Mouse (Mus musculus): ENCODE data around the gene Nr1h3. TPM values are rescaled to one million over a fixed set of nuclear protein-coding genes. Genes with fewer than 3 reads are reported as not detected.

Nr1h3 gene
- total and polyA plus RNA-seq, 2 experiments from 2014 or later: 0.70 to 0.82 TPM

DNA sequence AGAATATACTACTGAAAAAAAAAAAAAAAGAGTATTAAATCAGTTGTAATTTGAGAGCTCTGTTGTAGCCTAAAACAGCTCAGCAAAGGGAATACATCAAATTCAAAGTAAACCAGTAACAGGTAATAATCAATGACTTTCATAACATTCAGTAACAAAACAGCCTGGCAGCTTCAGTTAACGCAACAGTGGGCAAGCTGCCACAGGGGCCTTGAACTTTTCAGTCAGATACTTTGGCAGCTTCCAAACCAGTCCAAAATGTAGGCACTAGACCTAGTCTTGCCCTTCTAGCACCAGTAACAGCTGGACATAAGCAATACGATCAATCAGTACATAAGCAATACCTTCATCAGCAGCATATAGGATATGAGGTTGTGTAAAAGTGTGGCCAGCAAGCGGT, 48.5 kb downstream of the Nr1h3 start:
- H3K27me3 ChIP-seq (ENCODE audit: insufficient read depth, low read length): no peaks in the 10 kb centered on the region
- 97% methylated on average over 3 of the region's 3 CpGs for WGBS
- ATAC-seq (ENCODE audit: low FRiP score) (no peak), DNase-seq (ENCODE audit: low spot score) (no peak)
- H3K4me2 ChIP-seq (ENCODE audit: low read depth, low read length, poor library complexity, severe bottlenecking): no peak overlapping the region
- peaks cover 62% of the 10 kb centered on the region for H3K36me3 ChIP-seq (ENCODE audit: insufficient read depth, low read length)
- no peak for TF ChIP-seq CTCF (IDR thresholded peaks at IDR 0.05)
- H3K9me3 ChIP-seq (ENCODE audit: low read length): no peaks in the 10 kb centered on the region
- H3K9ac ChIP-seq (replicated peaks; ENCODE audit: low read length, poor library complexity, severe bottlenecking): no peak overlapping the region
- no peak overlapping the region for H3K4me3 ChIP-seq (ENCODE audit: low read depth, low read length)
- no peaks in the 10 kb centered on the region for H3K4me1 ChIP-seq (ENCODE audit: insufficient read depth, low read length)
- no peak overlapping the region for H3K27ac ChIP-seq (ENCODE audit: low read depth, low read length)

GRCm38 (mm10) chr2:91152885-91153377, 49.7 kb downstream of the Nr1h3 start:
- H3K4me1 ChIP-seq (ENCODE audit: insufficient read depth, low read length): no peaks in the 10 kb centered on the region
- no peak overlapping the region for H3K27ac ChIP-seq (ENCODE audit: low read depth, low read length)
- no peaks in the 10 kb centered on the region for H3K9me3 ChIP-seq (ENCODE audit: low read length)
- H3K9ac ChIP-seq (replicated peaks; ENCODE audit: low read length, poor library complexity, severe bottlenecking): no peak overlapping the region
- no peak overlapping the region for H3K4me3 ChIP-seq (ENCODE audit: low read depth, low read length)
- H3K36me3 ChIP-seq (ENCODE audit: insufficient read depth, low read length): peaks cover 59% of the 10 kb centered on the region
- WGBS: 86% methylated on average over 3 of the region's 3 CpGs
- ATAC-seq (ENCODE audit: low FRiP score) (no peak), DNase-seq (ENCODE audit: low spot score) (no peak)
- TF ChIP-seq CTCF (IDR thresholded peaks at IDR 0.05): no peak
- H3K27me3 ChIP-seq (ENCODE audit: insufficient read depth, low read length): no peaks in the 10 kb centered on the region
- H3K4me2 ChIP-seq (ENCODE audit: low read depth, low read length, poor library complexity, severe bottlenecking): no peak overlapping the region

- H3K9ac ChIP-seq (replicated peaks; ENCODE audit: low read length, poor library complexity, severe bottlenecking): no peak overlapping the region
- no peak for ATAC-seq (ENCODE audit: low FRiP score)
- no peaks in the 10 kb centered on the region for H3K27me3 ChIP-seq (ENCODE audit: insufficient read depth, low read length)
- WGBS: 80% methylated on average over 1 of the region's 1 CpGs
- TF ChIP-seq CTCF (IDR thresholded peaks at IDR 0.05): no peak
- no peak for DNase-seq (ENCODE audit: low spot score)
- no peak overlapping the region for H3K27ac ChIP-seq (ENCODE audit: low read depth, low read length)
- H3K4me2 ChIP-seq (ENCODE audit: low read depth, low read length, poor library complexity, severe bottlenecking): no peak overlapping the region
- peaks cover 56% of the 10 kb centered on the region for H3K36me3 ChIP-seq (ENCODE audit: insufficient read depth, low read length)
- no peaks in the 10 kb centered on the region for H3K9me3 ChIP-seq (ENCODE audit: low read length)
- no peaks in the 10 kb centered on the region for H3K4me1 ChIP-seq (ENCODE audit: insufficient read depth, low read length)
- no peak overlapping the region for H3K4me3 ChIP-seq (ENCODE audit: low read depth, low read length)
Observed at GRCm38 (mm10) chr2:91151331-91151730, 51.3 kb downstream of the Nr1h3 start.

DNA sequence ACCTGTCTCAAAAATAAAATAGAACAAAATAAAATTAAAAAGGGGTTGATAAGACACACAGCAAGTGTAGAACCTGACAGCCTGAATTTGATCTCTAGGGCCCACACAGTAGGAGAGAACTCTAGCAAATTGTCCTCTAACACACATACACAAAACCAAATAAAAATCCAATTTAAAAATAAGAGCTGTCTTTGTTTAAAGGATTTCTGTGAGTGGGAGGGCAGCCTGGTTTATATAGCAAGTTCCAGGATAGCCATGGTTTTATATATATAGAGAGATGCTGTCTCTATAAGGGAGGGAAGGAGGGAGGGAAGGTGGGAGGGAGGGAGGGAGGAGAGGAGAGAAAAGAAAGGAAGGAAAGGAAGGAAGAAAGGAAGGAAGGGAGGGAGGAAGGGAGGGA, 54.5 kb downstream of the Nr1h3 start:
- no peak for DNase-seq (ENCODE audit: low spot score)
- Histone ChIP-seq H3K27ac (ENCODE audit: low read depth, low read length) (no peak overlapping the region), H3K36me3 (ENCODE audit: insufficient read depth, low read length) (peaks cover 47% of the 10 kb centered on the region), H3K4me2 (ENCODE audit: low read depth, low read length, poor library complexity, severe bottlenecking) (no peak overlapping the region), H3K9me3 (ENCODE audit: low read length) (no peaks in the 10 kb centered on the region), H3K4me3 (ENCODE audit: low read depth, low read length) (no peak overlapping the region), H3K4me1 (ENCODE audit: insufficient read depth, low read length) (no peaks in the 10 kb centered on the region), H3K27me3 (ENCODE audit: insufficient read depth, low read length) (no peaks in the 10 kb centered on the region), H3K9ac (replicated peaks; ENCODE audit: low read length, poor library complexity, severe bottlenecking) (no peak overlapping the region)
- TF ChIP-seq CTCF (IDR thresholded peaks at IDR 0.05): no peak
- ATAC-seq (ENCODE audit: low FRiP score): no peak

DNA sequence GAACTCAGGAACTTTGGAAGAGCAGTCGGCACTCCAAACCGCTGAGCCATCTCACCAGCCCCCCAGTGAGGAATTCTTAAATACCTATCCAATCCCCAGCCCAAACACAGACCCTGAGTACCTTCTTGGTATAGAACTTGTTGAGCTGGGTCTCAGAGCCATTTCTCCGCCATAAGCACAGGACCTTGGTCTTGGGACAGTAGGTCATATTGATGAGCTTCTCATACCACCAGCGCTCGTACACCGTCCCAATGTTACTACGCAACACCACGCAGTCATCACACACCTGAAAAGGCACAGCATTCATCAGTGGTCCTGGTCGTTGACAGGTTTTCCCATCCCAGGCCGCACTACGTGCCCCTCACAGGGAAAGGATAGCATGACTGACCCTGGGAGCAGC, 59.2 kb downstream of the Nr1h3 start:
- H3K27ac ChIP-seq (ENCODE audit: low read depth, low read length): no peak overlapping the region
- H3K9me3 ChIP-seq (ENCODE audit: low read length): no peaks in the 10 kb centered on the region
- DNase-seq (ENCODE audit: low spot score) (no peak), ATAC-seq (ENCODE audit: low FRiP score) (no peak)
- TF ChIP-seq CTCF (IDR thresholded peaks at IDR 0.05): no peak
- H3K4me1 ChIP-seq (ENCODE audit: insufficient read depth, low read length): no peaks in the 10 kb centered on the region
- no peak overlapping the region for H3K4me3 ChIP-seq (ENCODE audit: low read depth, low read length)
- no peak overlapping the region for H3K9ac ChIP-seq (replicated peaks; ENCODE audit: low read length, poor library complexity, severe bottlenecking)
- WGBS: 97% methylated on average over 11 of the region's 11 CpGs
- peaks cover 67% of the 10 kb centered on the region for H3K36me3 ChIP-seq (ENCODE audit: insufficient read depth, low read length)
- no peak overlapping the region for H3K4me2 ChIP-seq (ENCODE audit: low read depth, low read length, poor library complexity, severe bottlenecking)
- H3K27me3 ChIP-seq (ENCODE audit: insufficient read depth, low read length): no peaks in the 10 kb centered on the region

GRCm38 (mm10) chr2:91142920-91143319, 59.7 kb downstream of the Nr1h3 start:
- Histone ChIP-seq H3K4me2 (ENCODE audit: low read depth, low read length, poor library complexity, severe bottlenecking) (no peak overlapping the region), H3K4me3 (ENCODE audit: low read depth, low read length) (no peak overlapping the region), H3K9ac (replicated peaks; ENCODE audit: low read length, poor library complexity, severe bottlenecking) (no peak overlapping the region), H3K9me3 (ENCODE audit: low read length) (no peaks in the 10 kb centered on the region), H3K27ac (ENCODE audit: low read depth, low read length) (no peak overlapping the region), H3K4me1 (ENCODE audit: insufficient read depth, low read length) (no peaks in the 10 kb centered on the region), H3K36me3 (ENCODE audit: insufficient read depth, low read length) (peaks cover 72% of the 10 kb centered on the region), H3K27me3 (ENCODE audit: insufficient read depth, low read length) (no peaks in the 10 kb centered on the region)
- WGBS: 89% methylated on average over 6 of the region's 6 CpGs
- no peak for TF ChIP-seq CTCF (IDR thresholded peaks at IDR 0.05)
- ATAC-seq (ENCODE audit: low FRiP score) (no peak; the same call in 1 of the 2 replicates), DNase-seq (ENCODE audit: low spot score) (no peak)

Measured in midbrain, postnatal 0 days (tissue).